Mouse (Mus musculus) limb, embryonic 15.5 days (tissue): ENCODE measurements around the gene Tmem192. TPM values are rescaled to one million over a fixed set of nuclear protein-coding genes. Genes with fewer than 3 reads are reported as not detected.

Experiments used
- ATAC-seq: fragments of 200-750 bp; cut with Nextera tagmentation; 2 replicates; pipeline ENCODE4 v1.8.0; 2017; ENCODE audit warnings: low read depth, moderate TSS enrichment; ENCODE audit not compliant: insufficient number of reproducible peaks, low FRiP score, low TSS enrichment
- H3K27ac ChIP-seq: fragments of 300-500 bp; sonication (generic); 2 replicates; pipeline ENCODE4 v1.5.1; 2015; ENCODE audit warnings: moderate library complexity, mild to moderate bottlenecking, inconsistent platforms
- H3K27me3 ChIP-seq: fragments of 300-500 bp; sonication (generic); 2 replicates; pipeline ENCODE4 v1.6.1; 2015; ENCODE audit warnings: inconsistent platforms
- H3K36me3 ChIP-seq: fragments of 300-500 bp; sonication (generic); 2 replicates; pipeline ENCODE4 v1.6.1; 2015; ENCODE audit warnings: inconsistent platforms
- H3K4me1 ChIP-seq: fragments of 300-500 bp; sonication (generic); 2 replicates; pipeline ENCODE4 v1.6.1; 2015; ENCODE audit warnings: inconsistent platforms
- H3K4me2 ChIP-seq: fragments of 300-500 bp; sonication (generic); 2 replicates; pipeline ENCODE4 v1.6.1; 2015; ENCODE audit warnings: mild to moderate bottlenecking, inconsistent platforms
- H3K4me3 ChIP-seq: fragments of 300-500 bp; sonication (generic); 2 replicates; pipeline ENCODE4 v1.5.1; 2015; ENCODE audit warnings: mild to moderate bottlenecking, inconsistent platforms
- H3K9ac ChIP-seq: fragments of 300-500 bp; sonication (generic); 2 replicates; pipeline ENCODE4 v1.6.1; 2015; ENCODE audit warnings: inconsistent platforms
- H3K9me3 ChIP-seq: fragments of 300-500 bp; sonication (generic); 2 replicates; pipeline ENCODE4 v1.6.1; 2016; ENCODE audit warnings: inconsistent platforms
- WGBS: fragments of 180-500 bp; shearing (Covaris S2); methylation state at CpG from one replicate; pipeline ENCODE4 v1.1.7; 2015; 5-methylcytosine and 5-hydroxymethylcytosine counted together
- polyA plus RNA-seq: library from polyadenylated mRNA; unstranded; fragments of >200 nt; fragmentation: Nextera tagmentation; extraction: Ambion mirVana; gene quantifications from 2 replicates; pipeline ENCODE4 v1.2.1, GENCODE M21; 2015

Gene Tmem192
- polyA plus RNA-seq, 1 experiment from 2014 or later = 23.7 TPM

GRCm38 (mm10) chr8:64934997-64935396 is 12.0 kb upstream of the Tmem192 start:
- WGBS = 69% methylated on average over 3 of the region's 3 CpGs
- Histone ChIP-seq H3K27ac (no peak overlapping the region), H3K9ac (no peak overlapping the region), H3K4me1 (no peaks in the 10 kb centered on the region), H3K9me3 (no peaks in the 10 kb centered on the region), H3K27me3 (no peaks in the 10 kb centered on the region), H3K36me3 (no peaks in the 10 kb centered on the region), H3K4me2 (no peak overlapping the region), H3K4me3 (no peak overlapping the region)
- ATAC-seq = no peak

DNA sequence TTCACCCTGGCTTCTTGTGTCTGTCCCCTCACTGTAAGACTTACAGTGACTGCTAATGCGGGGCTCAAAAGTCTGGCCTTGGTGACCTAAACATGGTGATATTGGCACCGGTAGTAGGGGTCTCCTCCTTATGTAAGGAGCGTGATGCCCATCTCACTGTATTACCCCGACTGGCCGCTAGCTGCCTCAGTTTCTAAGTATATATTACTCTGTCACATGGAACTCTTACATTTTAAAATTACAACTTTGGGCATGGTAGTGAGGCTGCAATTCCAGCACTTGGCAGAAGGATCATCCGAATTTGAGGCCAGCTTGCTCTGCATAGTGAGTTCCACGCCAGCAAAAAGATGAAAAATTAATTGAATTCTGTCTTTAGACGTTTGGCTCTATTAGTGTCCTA is 6.0 kb upstream of the Tmem192 start:
- Histone ChIP-seq H3K9me3 (no peaks in the 10 kb centered on the region), H3K4me2 (no peak overlapping the region), H3K4me3 (no peak overlapping the region), H3K27me3 (peaks cover 24% of the 10 kb centered on the region), H3K27ac (no peak overlapping the region), H3K9ac (no peak overlapping the region), H3K36me3 (no peaks in the 10 kb centered on the region), H3K4me1 (peaks cover 3% of the 10 kb centered on the region; the same call in 1 of the 2 replicates)
- no peak for ATAC-seq
- 75% methylated on average over 8 of the region's 8 CpGs for WGBS

- Histone ChIP-seq H3K27me3 (peaks cover 24% of the 10 kb centered on the region), H3K9me3 (no peaks in the 10 kb centered on the region), H3K9ac (no peak overlapping the region), H3K36me3 (no peaks in the 10 kb centered on the region), H3K4me3 (no peak overlapping the region), H3K27ac (no peak overlapping the region), H3K4me1 (peaks cover 3% of the 10 kb centered on the region; the same call in 1 of the 2 replicates), H3K4me2 (no peak overlapping the region)
- 13% methylated on average over 9 of the region's 9 CpGs for WGBS
- ATAC-seq = no peak
Measured at GRCm38 (mm10) chr8:64941495-64941894, 5.5 kb upstream of the Tmem192 start.

DNA sequence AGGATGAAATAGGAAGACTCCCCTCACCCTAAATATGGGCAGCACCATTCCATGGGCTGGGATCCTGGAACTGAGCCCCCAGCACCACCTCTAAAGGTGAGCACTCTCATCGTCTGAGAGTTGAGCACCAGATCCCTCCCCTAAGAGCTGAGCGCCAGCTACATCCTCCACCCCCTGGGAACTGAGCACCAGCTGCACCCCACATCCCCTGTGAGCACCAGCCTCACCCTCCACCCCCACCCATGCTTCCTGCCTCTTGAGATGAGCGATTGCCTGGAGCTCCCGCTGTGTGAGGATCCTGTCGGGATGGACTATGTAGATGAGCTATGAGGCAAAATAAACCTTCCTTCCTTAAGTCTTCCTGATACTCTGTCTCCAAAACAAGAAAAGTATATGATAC is 4.0 kb upstream of the Tmem192 start:
- Histone ChIP-seq H3K27me3 (peaks cover 24% of the 10 kb centered on the region), H3K36me3 (no peaks in the 10 kb centered on the region), H3K4me3 (no peak overlapping the region), H3K9me3 (no peaks in the 10 kb centered on the region), H3K9ac (no peak overlapping the region), H3K4me1 (peaks cover 3% of the 10 kb centered on the region; the same call in 1 of the 2 replicates), H3K4me2 (no peak overlapping the region), H3K27ac (no peak overlapping the region)
- WGBS = 30% methylated on average over 5 of the region's 5 CpGs
- no peak for ATAC-seq

- no peak overlapping the region for H3K9ac ChIP-seq
- H3K4me2 ChIP-seq = no peak overlapping the region
- peaks cover 3% of the 10 kb centered on the region; the same call in 1 of the 2 replicates for H3K4me1 ChIP-seq
- ATAC-seq = no peak
- no peaks in the 10 kb centered on the region for H3K9me3 ChIP-seq
- no peak overlapping the region for H3K27ac ChIP-seq
- H3K27me3 ChIP-seq = peaks cover 24% of the 10 kb centered on the region
- WGBS = 25% methylated on average over 5 of the region's 5 CpGs
- no peaks in the 10 kb centered on the region for H3K36me3 ChIP-seq
- no peak overlapping the region for H3K4me3 ChIP-seq
Measured at GRCm38 (mm10) chr8:64944831-64945230, 2.2 kb upstream of the Tmem192 start.

DNA sequence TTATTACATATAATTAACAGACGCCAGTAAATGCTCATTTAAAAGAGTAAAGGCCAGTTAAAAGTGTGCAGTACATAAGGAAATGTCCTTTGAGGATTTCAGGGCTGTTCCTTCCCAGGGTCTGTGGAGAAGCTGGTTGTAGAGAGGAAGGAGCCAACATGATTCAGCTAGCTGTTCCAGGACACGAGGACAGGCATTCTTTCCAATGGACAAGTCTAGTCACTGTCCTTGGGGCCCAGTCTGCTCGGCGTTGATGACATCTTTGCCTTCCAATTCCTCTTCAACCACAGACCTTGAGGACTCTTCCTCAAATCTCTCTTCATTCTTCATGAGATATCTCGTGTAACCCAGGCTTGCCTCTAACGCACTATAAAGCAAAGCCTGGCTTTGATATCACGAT is 1.4 kb upstream of the Tmem192 start:
- peaks cover 3% of the 10 kb centered on the region; the same call in 1 of the 2 replicates for H3K4me1 ChIP-seq
- H3K36me3 ChIP-seq = no peaks in the 10 kb centered on the region
- no peak for ATAC-seq
- peaks cover 24% of the 10 kb centered on the region for H3K27me3 ChIP-seq
- H3K9ac ChIP-seq = no peak overlapping the region
- H3K9me3 ChIP-seq = no peaks in the 10 kb centered on the region
- no peak overlapping the region for H3K4me2 ChIP-seq
- H3K4me3 ChIP-seq = no peak overlapping the region
- no peak overlapping the region for H3K27ac ChIP-seq
- 62% methylated on average over 7 of the region's 7 CpGs for WGBS

DNA sequence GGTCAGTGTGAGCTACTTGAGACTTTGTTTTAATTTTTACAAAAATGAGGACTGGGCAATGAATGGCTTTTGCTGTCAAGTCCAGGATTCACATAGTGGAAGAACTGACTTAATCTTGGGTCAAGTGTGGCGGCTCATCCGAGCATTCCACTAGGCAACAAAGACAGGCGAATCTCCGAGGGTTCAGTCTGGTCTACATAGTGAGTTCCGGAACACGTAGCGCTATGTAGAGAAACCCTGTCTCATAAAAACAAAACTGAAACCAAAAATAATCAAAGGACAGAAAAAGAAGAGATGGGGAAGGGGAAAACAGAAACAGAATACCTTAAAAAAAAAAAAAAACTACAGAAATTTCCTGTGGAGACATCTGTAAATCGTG is 555 bp upstream of the Tmem192 start:
- H3K36me3 ChIP-seq = no peaks in the 10 kb centered on the region
- H3K4me1 ChIP-seq = peaks cover 3% of the 10 kb centered on the region; the same call in 1 of the 2 replicates
- ATAC-seq = no peak
- no peak overlapping the region for H3K27ac ChIP-seq
- 48% methylated on average over 8 of the region's 8 CpGs for WGBS
- no peak overlapping the region for H3K9ac ChIP-seq
- no peaks in the 10 kb centered on the region for H3K9me3 ChIP-seq
- peaks cover 24% of the 10 kb centered on the region for H3K27me3 ChIP-seq
- H3K4me2 ChIP-seq = peak overlapping the region; percentile 51
- peak overlapping the region; percentile 92 for H3K4me3 ChIP-seq

- Histone ChIP-seq H3K36me3 (no peaks in the 10 kb centered on the region), H3K9me3 (no peaks in the 10 kb centered on the region), H3K9ac (peak overlapping the region; percentile 45), H3K27ac (peak overlapping the region; percentile 71), H3K27me3 (peaks cover 12% of the 10 kb centered on the region), H3K4me1 (no peaks in the 10 kb centered on the region), H3K4me3 (peak overlapping the region; percentile 92), H3K4me2 (peak overlapping the region; percentile 51)
- no peak for ATAC-seq
- WGBS = 5% methylated on average over 10 of the region's 10 CpGs
Measured at GRCm38 (mm10) chr8:64947698-64948034, 681 bp downstream of the Tmem192 start.

DNA sequence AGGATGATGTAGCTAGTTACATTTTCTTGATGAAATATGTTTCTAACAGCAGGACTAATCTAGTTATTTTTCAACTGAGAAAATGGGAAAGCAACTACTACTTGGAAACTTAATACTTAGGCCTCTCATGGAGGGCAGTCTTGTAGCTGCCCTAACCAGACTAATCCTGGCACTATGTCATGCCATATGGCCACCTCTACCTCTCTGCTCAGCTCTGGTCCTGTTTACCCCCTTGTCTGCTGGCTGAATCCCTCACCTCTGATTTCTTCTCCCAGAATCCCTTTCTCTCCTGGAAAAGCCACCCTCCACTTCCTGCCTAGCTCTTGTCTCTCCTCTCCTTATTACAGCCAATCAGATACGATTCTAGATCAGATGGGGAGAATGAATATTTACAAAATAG is 1.4 kb downstream of the Tmem192 start:
- no peaks in the 10 kb centered on the region for H3K4me1 ChIP-seq
- H3K4me2 ChIP-seq = no peak overlapping the region
- H3K9ac ChIP-seq = no peak overlapping the region
- H3K27me3 ChIP-seq = peaks cover 5% of the 10 kb centered on the region; the same call in 1 of the 2 replicates
- H3K9me3 ChIP-seq = no peaks in the 10 kb centered on the region
- no peak overlapping the region for H3K27ac ChIP-seq
- ATAC-seq = no peak
- no peak overlapping the region for H3K4me3 ChIP-seq
- H3K36me3 ChIP-seq = no peaks in the 10 kb centered on the region
- WGBS = 88% methylated on average over 1 of the region's 1 CpGs

DNA sequence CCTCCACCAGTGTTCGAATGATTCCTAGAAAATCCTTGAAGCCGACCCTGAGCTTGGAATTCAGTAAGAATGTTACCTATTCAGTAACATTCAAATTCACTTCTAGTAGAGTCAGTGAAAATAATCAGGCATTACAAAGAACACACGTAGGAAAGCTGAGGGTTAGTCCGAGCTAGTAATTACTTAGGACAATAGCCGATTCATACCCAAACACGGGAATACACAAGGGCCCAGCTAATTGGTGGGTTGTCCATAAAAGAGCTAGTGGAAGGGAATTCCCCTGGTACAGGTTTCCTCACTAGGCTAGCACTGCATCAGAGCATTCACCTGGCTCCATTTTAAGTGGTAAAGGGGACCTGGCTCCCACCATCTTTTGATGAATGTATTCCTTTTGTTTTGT is 5.1 kb downstream of the Tmem192 start:
- 81% methylated on average over 6 of the region's 6 CpGs for WGBS
- H3K9me3 ChIP-seq = no peaks in the 10 kb centered on the region
- no peak overlapping the region for H3K9ac ChIP-seq
- no peak overlapping the region for H3K27ac ChIP-seq
- no peak for ATAC-seq
- no peaks in the 10 kb centered on the region for H3K4me1 ChIP-seq
- H3K36me3 ChIP-seq = no peaks in the 10 kb centered on the region
- H3K4me2 ChIP-seq = no peak overlapping the region
- no peak overlapping the region for H3K4me3 ChIP-seq
- H3K27me3 ChIP-seq = no peaks in the 10 kb centered on the region

DNA sequence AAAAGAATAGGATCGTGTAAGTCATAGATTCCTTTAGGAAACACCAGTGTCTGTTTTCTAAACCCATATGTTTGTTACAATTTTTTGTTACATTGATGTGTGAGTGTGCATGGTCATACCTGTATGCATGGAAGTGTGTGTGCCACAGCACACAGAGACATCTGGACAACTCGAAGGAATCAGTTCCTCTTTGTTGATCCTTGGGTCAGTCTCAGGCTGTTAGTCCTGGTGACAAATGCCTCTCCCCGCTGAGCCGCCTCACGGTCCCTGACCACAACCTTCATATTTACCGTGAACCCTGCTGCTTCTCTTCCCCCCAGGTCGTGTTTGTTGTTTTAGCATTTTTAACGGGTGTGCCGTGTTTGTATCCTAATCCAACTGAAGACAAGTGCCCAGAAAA is 12.0 kb downstream of the Tmem192 start:
- Histone ChIP-seq H3K4me2 (no peak overlapping the region), H3K36me3 (peaks cover 8% of the 10 kb centered on the region; the same call in 1 of the 2 replicates), H3K27ac (no peak overlapping the region), H3K4me1 (no peaks in the 10 kb centered on the region), H3K9ac (no peak overlapping the region), H3K4me3 (no peak overlapping the region), H3K9me3 (no peaks in the 10 kb centered on the region), H3K27me3 (no peaks in the 10 kb centered on the region)
- 86% methylated on average over 9 of the region's 9 CpGs for WGBS
- ATAC-seq = no peak

GRCm38 (mm10) chr8:64962836-64963235 is 15.9 kb downstream of the Tmem192 start:
- Histone ChIP-seq H3K27ac (no peak overlapping the region), H3K4me2 (no peak overlapping the region), H3K4me3 (no peak overlapping the region), H3K36me3 (peaks cover 12% of the 10 kb centered on the region; the same call in 1 of the 2 replicates), H3K4me1 (no peaks in the 10 kb centered on the region), H3K9me3 (no peaks in the 10 kb centered on the region), H3K27me3 (no peaks in the 10 kb centered on the region), H3K9ac (no peak overlapping the region)
- ATAC-seq = no peak

DNA sequence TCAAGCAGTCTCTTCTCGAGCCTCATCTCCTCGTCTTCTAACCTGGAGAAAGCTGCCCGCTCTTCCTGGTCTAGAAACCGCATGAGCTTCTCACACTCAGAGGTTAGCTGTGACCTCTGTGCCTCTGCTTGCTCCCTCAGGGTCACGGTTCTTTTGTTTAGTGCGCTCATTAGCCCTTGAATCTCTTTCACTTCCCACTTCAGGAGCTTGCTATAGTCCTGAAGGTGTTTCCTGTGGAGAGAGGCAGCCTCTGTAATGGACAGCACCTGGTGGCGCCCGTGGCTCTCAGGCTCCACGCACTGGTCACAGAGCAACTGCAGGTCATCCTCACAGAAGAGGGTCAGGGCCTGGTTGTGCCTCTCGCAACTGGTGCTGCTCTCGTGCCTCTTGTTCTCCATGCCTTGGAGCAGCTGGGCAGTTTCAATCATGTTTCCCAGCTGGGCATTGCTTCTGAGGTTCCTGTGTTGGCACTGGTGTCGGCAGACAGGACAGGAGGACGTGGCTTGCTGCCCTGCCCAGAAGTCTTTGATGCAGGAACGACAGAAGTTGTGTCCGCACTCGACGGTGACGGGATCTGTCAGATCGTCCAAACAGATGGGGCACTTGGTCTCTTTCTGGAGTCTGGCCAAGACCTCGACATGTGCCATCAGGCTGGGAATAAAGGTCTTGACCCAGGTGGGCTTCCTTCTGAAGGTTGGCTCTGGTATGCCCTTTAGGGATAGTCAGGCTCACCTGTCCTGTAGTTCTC is 36.3 kb downstream of the Tmem192 start:
- no peaks in the 10 kb centered on the region for H3K36me3 ChIP-seq
- no peak overlapping the region for H3K9ac ChIP-seq
- H3K9me3 ChIP-seq = no peaks in the 10 kb centered on the region
- H3K27ac ChIP-seq = no peak overlapping the region
- no peaks in the 10 kb centered on the region for H3K27me3 ChIP-seq
- no peak overlapping the region for H3K4me3 ChIP-seq
- no peak overlapping the region for H3K4me2 ChIP-seq
- 71% methylated on average over 20 of the region's 20 CpGs for WGBS
- ATAC-seq = no peak
- no peaks in the 10 kb centered on the region for H3K4me1 ChIP-seq
